Mouse (Mus musculus) hindbrain, embryonic 14.5 days (tissue): ENCODE measurements at regions not wholly inside any gene's neighbourhood (a gene's known extent, or its start where the extent isn't known, plus 50 kb on each side); places are given as distances from the start of the nearest gene placed in this dataset.

Experiments used
- ATAC-seq: fragments of 200-750 bp; cut with Nextera tagmentation; 2 replicates; pipeline ENCODE4 v1.8.0; 2017; ENCODE audit warnings: moderate number of reproducible peaks, mild to moderate bottlenecking, moderate TSS enrichment, moderate library complexity; ENCODE audit not compliant: low FRiP score
- DNase-seq: peaks from one replicate; pipeline ENCODE4 v3.0.0-alpha.2; 2015; ENCODE audit warnings: low spot score
- H3K27ac ChIP-seq: fragments of 300-500 bp; sonication (generic); 2 replicates; pipeline ENCODE4 v1.5.1; 2014; ENCODE audit warnings: mild to moderate bottlenecking, moderate library complexity
- H3K27me3 ChIP-seq: fragments of 300-500 bp; sonication (generic); 2 replicates; pipeline ENCODE4 v1.6.1; 2014; ENCODE audit warnings: mild to moderate bottlenecking, low read length, mixed read lengths; ENCODE audit not compliant: control insufficient read depth, insufficient read depth
- H3K36me3 ChIP-seq: fragments of 300-500 bp; sonication (generic); replicated peaks from 2 replicates; pipeline ENCODE4 v1.6.1; 2014; ENCODE audit not compliant: control insufficient read depth, insufficient read depth
- H3K4me1 ChIP-seq: fragments of 300-500 bp; sonication (generic); replicated peaks from 2 replicates; pipeline ENCODE4 v1.6.1; 2014; ENCODE audit warnings: antibody characterized with exemption, low read length, mixed read lengths; ENCODE audit not compliant: control insufficient read depth, insufficient read depth
- H3K4me2 ChIP-seq: fragments of 300-500 bp; sonication (generic); replicated peaks from 2 replicates; pipeline ENCODE4 v1.6.1; 2014; ENCODE audit warnings: mild to moderate bottlenecking, moderate library complexity
- H3K4me3 ChIP-seq: fragments of 300-500 bp; sonication (generic); replicated peaks from 2 replicates; pipeline ENCODE4 v1.5.1; 2014; ENCODE audit warnings: mild to moderate bottlenecking, low read length
- H3K9ac ChIP-seq: fragments of 300-500 bp; sonication (generic); 2 replicates; pipeline ENCODE4 v1.6.1; 2014
- H3K9me3 ChIP-seq: fragments of 300-500 bp; sonication (generic); 2 replicates; pipeline ENCODE4 v1.6.1; 2016; ENCODE audit warnings: low read length; ENCODE audit not compliant: control insufficient read depth
- WGBS: fragments of 180-500 bp; shearing (Covaris S2); extraction: QIAGEN DNeasy Blood & Tissue Kit; methylation state at CpG from one replicate; pipeline ENCODE4 v1.1.7; 2014; 5-methylcytosine and 5-hydroxymethylcytosine counted together

DNA sequence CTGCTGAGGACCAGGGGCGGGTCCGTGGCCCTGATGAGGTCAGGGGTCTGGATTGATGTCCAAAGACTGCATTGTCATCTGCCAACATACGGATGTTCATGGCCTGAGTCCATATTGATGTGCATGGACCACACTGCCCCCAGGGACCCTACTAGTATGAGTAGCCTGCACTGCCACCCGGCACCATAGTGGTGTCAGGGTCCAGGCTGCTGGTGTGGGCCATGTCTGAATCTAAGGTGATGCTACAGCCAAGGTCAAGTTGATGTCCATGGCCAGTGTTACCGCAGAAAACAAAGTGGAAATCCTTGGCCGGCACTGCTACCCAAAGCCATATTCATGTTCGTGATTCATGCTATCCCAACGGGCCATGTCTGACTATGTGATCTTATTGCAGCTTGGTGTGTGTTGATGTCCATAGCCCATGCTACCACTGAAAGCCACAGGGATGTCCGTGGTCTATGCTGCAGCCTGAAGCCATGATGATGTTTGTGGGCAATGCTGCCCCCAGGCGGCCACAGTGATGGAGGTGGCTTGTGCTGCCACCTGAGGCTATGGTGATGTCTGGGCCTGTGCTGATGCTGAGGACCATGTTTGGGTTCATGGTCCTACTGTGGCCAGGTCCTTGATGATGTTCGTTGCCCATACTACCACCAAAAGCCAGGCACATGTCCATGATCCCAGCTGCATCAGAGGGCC lies 130.5 kb downstream of the Iqub start:
- ATAC-seq (peak; percentile 46), DNase-seq (no peak)
- Histone ChIP-seq H3K4me3 (no peak overlapping the region), H3K27me3 (no peaks in the 10 kb centered on the region), H3K9me3 (no peaks in the 10 kb centered on the region), H3K4me2 (no peak overlapping the region), H3K27ac (no peak overlapping the region), H3K36me3 (no peaks in the 10 kb centered on the region), H3K4me1 (no peaks in the 10 kb centered on the region), H3K9ac (no peak overlapping the region)
- 83% methylated on average over 11 of the region's 11 CpGs for WGBS

DNA sequence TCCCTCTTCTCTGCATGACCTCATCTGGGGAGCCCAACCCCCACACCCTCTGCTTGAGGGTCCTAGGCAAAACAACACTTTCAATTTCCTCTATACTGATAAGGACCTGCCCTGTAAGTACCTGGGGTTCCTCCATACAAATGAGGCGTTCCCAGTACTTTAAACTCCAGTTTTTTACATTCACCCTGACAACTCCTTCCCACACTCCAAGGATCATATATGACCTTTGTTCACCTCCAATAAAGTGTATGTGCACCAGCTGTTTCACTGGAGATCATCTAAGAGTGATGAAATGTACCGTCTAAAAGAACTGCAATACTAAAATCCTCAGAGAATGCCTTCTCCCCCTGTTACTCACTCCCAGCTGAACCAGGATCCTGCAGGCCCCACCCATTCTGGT lies 135.0 kb downstream of the Iqub start:
- Histone ChIP-seq H3K4me2 (no peak overlapping the region), H3K4me1 (no peaks in the 10 kb centered on the region), H3K4me3 (no peak overlapping the region), H3K9ac (no peak overlapping the region), H3K27ac (no peak overlapping the region), H3K9me3 (no peaks in the 10 kb centered on the region), H3K27me3 (no peaks in the 10 kb centered on the region), H3K36me3 (no peaks in the 10 kb centered on the region)
- ATAC-seq: no peak
- 77% methylated on average over 2 of the region's 2 CpGs for WGBS
- no peak for DNase-seq

DNA sequence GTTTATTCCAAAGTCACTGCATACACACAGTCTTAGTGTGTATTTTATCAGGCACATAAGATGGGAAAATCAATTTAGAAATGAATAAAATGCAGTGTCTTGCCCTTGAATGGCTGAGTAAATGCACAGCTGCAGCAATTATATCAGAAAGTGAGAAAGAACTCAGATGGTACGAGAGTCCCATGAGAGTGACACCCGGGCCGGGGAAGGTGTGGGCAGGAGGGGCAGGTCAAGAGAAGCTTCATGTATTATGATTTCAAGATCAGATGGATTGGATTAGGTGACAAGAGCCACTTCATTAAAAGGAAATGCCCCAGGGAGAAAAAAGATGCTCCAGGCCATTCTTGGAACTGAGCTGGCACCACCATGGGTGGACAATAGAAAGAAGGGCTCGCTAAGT lies 138.1 kb downstream of the Iqub start:
- DNase-seq (no peak), ATAC-seq (no peak)
- no peak overlapping the region for H3K9ac ChIP-seq
- H3K27me3 ChIP-seq: no peaks in the 10 kb centered on the region
- no peaks in the 10 kb centered on the region for H3K36me3 ChIP-seq
- 46% methylated on average over 4 of the region's 4 CpGs for WGBS
- H3K4me3 ChIP-seq: no peak overlapping the region
- no peaks in the 10 kb centered on the region for H3K9me3 ChIP-seq
- no peaks in the 10 kb centered on the region for H3K4me1 ChIP-seq
- H3K4me2 ChIP-seq: no peak overlapping the region
- H3K27ac ChIP-seq: no peak overlapping the region

DNA sequence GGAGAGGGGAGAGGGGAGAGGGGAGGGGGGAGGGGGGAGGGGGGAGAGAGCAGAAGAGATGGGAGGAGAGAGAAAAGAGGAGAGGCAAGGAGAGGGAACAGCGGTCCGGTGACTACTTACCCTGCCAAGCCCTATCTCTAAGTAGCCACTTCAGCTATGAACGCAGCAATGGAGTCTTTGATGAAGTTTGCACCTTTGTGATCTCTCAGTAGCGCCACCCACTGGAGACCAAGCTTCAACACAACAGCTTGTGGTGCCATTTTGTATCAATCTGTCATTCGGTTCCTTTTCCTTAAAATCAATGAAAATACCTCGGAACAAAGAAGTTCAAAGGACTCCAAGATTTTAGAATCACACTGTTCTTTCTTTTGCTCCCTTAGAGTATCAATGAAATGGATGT lies 141.7 kb downstream of the Iqub start:
- H3K9me3 ChIP-seq: no peaks in the 10 kb centered on the region
- H3K4me2 ChIP-seq: no peak overlapping the region
- ATAC-seq (no peak), DNase-seq (no peak)
- WGBS: 89% methylated on average over 6 of the region's 6 CpGs
- no peaks in the 10 kb centered on the region for H3K27me3 ChIP-seq
- H3K36me3 ChIP-seq: no peaks in the 10 kb centered on the region
- H3K4me3 ChIP-seq: no peak overlapping the region
- H3K27ac ChIP-seq: no peak overlapping the region
- H3K9ac ChIP-seq: no peak overlapping the region
- no peaks in the 10 kb centered on the region for H3K4me1 ChIP-seq

DNA sequence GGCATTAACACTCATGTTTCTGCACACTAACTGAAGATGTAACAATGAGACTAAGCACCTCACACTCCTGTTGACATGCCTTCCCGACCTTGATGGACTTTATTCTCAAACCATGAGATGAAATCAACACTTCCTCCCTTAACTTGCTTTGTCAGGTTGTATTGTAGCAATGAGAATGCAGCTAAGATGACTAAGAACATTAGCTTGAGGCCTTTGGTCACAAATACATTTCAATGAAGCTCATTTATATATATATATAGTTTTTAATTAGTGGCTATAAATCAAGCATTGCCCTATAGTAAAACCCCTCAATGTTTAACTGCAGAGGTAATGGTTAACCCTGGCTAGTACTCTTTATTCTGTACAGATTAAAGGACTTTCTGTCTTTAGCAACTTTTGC lies 143.2 kb downstream of the Iqub start:
- Histone ChIP-seq H3K36me3 (no peaks in the 10 kb centered on the region), H3K4me1 (no peaks in the 10 kb centered on the region), H3K9me3 (no peaks in the 10 kb centered on the region), H3K4me3 (no peak overlapping the region), H3K4me2 (no peak overlapping the region), H3K9ac (no peak overlapping the region), H3K27me3 (no peaks in the 10 kb centered on the region), H3K27ac (no peak overlapping the region)
- DNase-seq (no peak), ATAC-seq (no peak)
- WGBS: 71% methylated on average over 1 of the region's 1 CpGs

DNA sequence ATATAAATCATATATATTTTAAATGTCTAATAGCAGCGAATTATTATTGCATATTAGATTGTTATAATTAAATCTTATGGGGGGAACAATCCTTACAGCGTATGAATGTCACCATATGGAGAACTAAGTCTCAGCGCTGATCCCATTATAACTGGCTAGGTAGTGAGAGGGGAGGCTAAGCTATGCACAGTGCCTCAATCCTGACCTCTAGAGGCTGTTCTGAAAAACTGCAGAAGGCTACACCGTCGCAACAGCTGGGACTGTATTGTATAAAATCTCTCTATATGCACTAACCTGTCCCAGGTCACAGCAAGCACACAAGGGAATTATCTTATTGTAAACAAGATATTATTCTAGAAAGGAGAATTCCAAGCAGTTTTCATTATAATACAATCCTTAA lies 164.0 kb downstream of the Iqub start:
- H3K27ac ChIP-seq: no peak overlapping the region
- WGBS: 12% methylated on average over 5 of the region's 5 CpGs
- no peak overlapping the region for H3K4me3 ChIP-seq
- ATAC-seq (peak; percentile 96), DNase-seq (peak; percentile 87)
- no peaks in the 10 kb centered on the region for H3K36me3 ChIP-seq
- 0 out of 2 replicates have a peak, but pooled peaks cover 3% of the 10 kb centered on the region for H3K4me1 ChIP-seq
- H3K9me3 ChIP-seq: no peaks in the 10 kb centered on the region
- H3K4me2 ChIP-seq: no peak overlapping the region
- no peaks in the 10 kb centered on the region for H3K27me3 ChIP-seq
- H3K9ac ChIP-seq: no peak overlapping the region

DNA sequence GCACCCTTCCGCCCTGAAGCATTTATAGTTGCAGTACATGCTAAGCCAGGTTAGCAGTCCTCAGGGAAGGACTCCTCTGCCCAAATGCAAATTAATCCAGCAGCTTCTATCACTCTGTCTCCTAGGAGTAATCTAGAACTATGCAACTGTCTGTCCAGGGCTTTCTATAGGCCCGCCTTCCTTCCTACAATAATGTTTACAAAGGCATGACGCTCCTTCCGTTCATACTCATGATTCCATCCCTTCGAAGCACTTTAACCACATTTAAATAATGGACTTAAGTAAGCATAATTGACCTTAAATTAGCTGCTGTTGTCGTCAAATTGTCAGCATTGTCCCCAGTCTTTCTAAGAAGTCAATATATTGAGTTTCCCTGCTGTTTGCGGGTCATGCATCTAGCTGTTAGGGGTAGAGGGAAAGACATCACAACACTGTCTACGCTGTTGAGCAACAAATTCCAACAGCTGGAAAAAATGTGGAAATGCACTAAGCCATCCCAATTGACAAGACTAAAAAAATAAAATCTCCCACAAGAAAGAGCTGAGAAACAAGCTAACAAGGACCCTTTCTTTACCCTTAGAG lies 166.3 kb downstream of the Iqub start:
- no peaks in the 10 kb centered on the region for H3K27me3 ChIP-seq
- no peaks in the 10 kb centered on the region for H3K9me3 ChIP-seq
- H3K4me2 ChIP-seq: peak overlapping the region; percentile 34
- no peak for DNase-seq
- H3K36me3 ChIP-seq: no peaks in the 10 kb centered on the region
- 37% methylated on average over 8 of the region's 8 CpGs for WGBS
- 0 out of 2 replicates have a peak, but pooled peaks cover 3% of the 10 kb centered on the region for H3K4me1 ChIP-seq
- no peak overlapping the region for H3K4me3 ChIP-seq
- no peak overlapping the region for H3K9ac ChIP-seq
- H3K27ac ChIP-seq: no peak overlapping the region
- 0 out of 2 replicates have a peak, but pooled peaks have one; percentile 12 for ATAC-seq

DNA sequence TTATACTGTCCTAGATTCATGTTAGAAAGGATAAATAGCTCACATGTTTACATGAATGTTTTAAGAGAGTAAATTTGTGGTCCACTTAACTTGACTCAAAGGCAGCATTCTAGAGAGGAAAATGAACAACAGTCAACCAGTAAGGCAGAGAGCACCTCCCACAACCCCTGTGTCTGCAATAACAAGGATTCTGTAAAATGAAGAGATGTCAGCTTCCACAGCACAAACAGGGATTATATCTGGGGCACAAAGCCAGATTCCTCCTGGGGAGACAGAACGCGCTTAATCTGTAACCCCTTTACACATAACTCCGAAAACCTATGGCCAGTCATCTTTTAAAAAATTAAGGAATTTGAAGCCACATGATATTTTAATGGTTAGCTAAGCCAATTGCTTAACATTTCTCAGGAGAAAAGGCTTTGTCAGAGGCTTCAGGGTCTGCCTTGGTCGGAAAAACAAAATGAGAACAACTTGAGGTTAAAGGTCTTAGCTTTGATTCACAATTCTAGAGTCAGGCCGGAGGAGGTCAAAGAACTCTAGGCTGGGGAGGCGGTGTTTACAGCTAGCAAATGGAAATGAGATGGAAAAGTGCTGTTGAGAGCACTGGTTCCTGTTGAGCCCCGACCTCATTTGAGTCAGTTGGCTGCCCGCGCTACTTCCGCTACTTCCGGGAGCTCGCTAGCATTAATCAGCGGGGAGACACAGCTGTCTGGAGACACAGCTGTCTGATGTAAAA lies 167.0 kb downstream of the Iqub start:
- no peak overlapping the region for H3K4me3 ChIP-seq
- 34% methylated on average over 13 of the region's 13 CpGs for WGBS
- H3K9me3 ChIP-seq: no peaks in the 10 kb centered on the region
- no peak overlapping the region for H3K27ac ChIP-seq
- no peaks in the 10 kb centered on the region for H3K36me3 ChIP-seq
- ATAC-seq (0 out of 2 replicates have a peak, but pooled peaks have one; percentile 26), DNase-seq (peak; percentile 42)
- H3K27me3 ChIP-seq: no peaks in the 10 kb centered on the region
- H3K4me1 ChIP-seq: 0 out of 2 replicates have a peak, but pooled peaks cover 3% of the 10 kb centered on the region
- H3K9ac ChIP-seq: no peak overlapping the region
- peak overlapping the region; percentile 34 for H3K4me2 ChIP-seq

DNA sequence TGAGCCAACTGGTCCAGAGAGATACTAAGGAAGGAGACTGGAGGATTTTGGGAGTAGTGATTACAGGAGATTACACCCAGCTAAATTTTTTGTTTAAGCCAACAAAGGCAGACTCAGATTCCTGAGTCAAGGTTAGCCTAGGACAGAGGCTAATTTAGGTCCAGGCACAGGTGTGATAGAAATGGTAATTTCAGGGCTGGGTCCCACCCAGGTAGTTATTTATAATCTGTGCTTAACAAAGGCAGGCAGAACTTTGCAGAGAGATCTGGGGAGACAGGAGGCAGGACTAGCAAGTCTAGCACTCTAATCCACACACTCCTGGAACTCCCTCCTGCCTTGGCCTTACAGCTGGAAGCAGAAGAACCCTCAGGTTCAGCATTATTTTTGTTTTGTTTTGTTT lies 172.4 kb downstream of the Iqub start:
- no peak for DNase-seq
- Histone ChIP-seq H3K9ac (no peak overlapping the region), H3K4me1 (0 out of 2 replicates have a peak, but pooled peaks cover 3% of the 10 kb centered on the region), H3K4me3 (no peak overlapping the region), H3K36me3 (no peaks in the 10 kb centered on the region), H3K9me3 (no peaks in the 10 kb centered on the region), H3K4me2 (no peak overlapping the region), H3K27me3 (no peaks in the 10 kb centered on the region), H3K27ac (no peak overlapping the region)
- ATAC-seq: no peak
